Mouse (Mus musculus): ENCODE results near the gene Rps27rt. TPM values are rescaled to one million over a fixed set of nuclear protein-coding genes. Genes with fewer than 3 reads are reported as not detected.

Rps27rt gene
- total RNA-seq, 2 experiments from 2014 or later, result 43.0 to 65.9 TPM

Other genes with a start within 250 kb of the Rps27rt start
- 10 to 100 TPM; 32.4 to 32.9 TPM for gene Cmtm7, start 200.9 kb downstream of the Rps27rt start, total RNA-seq (2021)
- gene Cmtm8, start 138.6 kb downstream of the Rps27rt start, total RNA-seq (2021), result 10 to 100 TPM; 12.6 to 17.3 TPM
- 10 to 100 TPM; 25.1 to 30.8 TPM for gene Gpd1l, start 48.8 kb downstream of the Rps27rt start, total RNA-seq (2021)
- 1 to 10 TPM; 8.1 to 8.5 TPM for gene Osbpl10, start 4.2 kb downstream of the Rps27rt start, total RNA-seq (2021)

Data from adrenal gland, postnatal 10 days (tissue).